Mouse (Mus musculus) heart, postnatal 14 days (tissue): Measurements from ENCODE around the gene Prss16. TPM values are rescaled to one million over a fixed set of nuclear protein-coding genes. Genes with fewer than 3 reads are reported as not detected.

Experiments
- DNase-seq, 2 experiments: peaks; one replicate each; pipeline ENCODE4 v3.0.0; 2021 to 2022
- intact Hi-C: fragments of 180-260 bp; cut with DNase I; formaldehyde crosslinking; loops from one replicate; pipeline ENCODE4 v1.15.1; 2025
- microRNA-seq, 2 experiments: library from miRNA; unstranded; fragments of <30 nt; microRNA quantifications; one replicate each; pipeline ENCODE4 v1.2.0; 2021 to 2022
- total RNA-seq, 2 experiments: library from RNA; stranded (reverse); gene quantifications; 2 replicates each; pipeline ENCODE4 v1.2.3; 2021

The Prss16 gene
- total RNA-seq, 2 experiments from 2014 or later = 11.6 TPM; not detected in 1

- DNase-seq = peak in 1 of 2 experiments; percentile 14
- intact Hi-C loops = no loop called here
These were observed 15.4 kb downstream of the Prss16 start for GRCm38 (mm10) chr13:21993957-21994738.

DNA sequence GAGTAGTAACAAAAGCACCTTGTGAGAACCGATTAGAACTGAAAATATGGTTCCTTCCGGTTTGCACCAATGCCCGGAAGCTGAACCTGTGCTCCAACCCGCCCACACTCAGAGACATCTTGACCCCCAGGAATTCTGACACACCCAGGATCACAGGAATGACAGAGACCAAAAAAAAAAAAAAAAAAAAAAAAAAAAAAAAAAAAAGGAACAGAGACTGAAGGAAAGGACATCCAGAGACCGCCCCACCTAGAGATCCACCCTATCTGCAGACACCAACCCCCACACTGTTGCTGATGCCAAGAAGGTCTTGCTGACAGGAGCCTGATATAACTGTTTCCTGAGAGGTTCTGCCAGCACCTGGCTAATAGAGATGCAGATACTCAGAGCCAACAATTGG lies 17.0 kb downstream of the Prss16 start:
- DNase-seq = no peak
- intact Hi-C loops = no loop called here

- DNase-seq = no peak
- intact Hi-C loops = no loop called here
These were observed 25.1 kb downstream of the Prss16 start for GRCm38 (mm10) chr13:21984486-21984885.

GRCm38 (mm10) chr13:21981803-21982193 lies 27.7 kb downstream of the Prss16 start:
- DNase-seq = no peak
- intact Hi-C loops = no loop called here

GRCm38 (mm10) chr13:21980981-21981802 lies 28.4 kb downstream of the Prss16 start, which contains the start of gene Pom121l2:
TSS of gene Pom121l2 (plus strand) at chr13:21981194.
- intact Hi-C loops = no loop called here
- DNase-seq = peak; percentile 66 to 75

- DNase-seq = peak; percentile 70 to 77
- intact Hi-C loops = loop anchor here (1.0 to 2.0 kb wide), 4 partner anchors 22 to 56 kb away; partner anchors contain the start of gene Zfp184
These were observed 34.6 kb downstream of the Prss16 start for GRCm38 (mm10) chr13:21974726-21975473.

DNA sequence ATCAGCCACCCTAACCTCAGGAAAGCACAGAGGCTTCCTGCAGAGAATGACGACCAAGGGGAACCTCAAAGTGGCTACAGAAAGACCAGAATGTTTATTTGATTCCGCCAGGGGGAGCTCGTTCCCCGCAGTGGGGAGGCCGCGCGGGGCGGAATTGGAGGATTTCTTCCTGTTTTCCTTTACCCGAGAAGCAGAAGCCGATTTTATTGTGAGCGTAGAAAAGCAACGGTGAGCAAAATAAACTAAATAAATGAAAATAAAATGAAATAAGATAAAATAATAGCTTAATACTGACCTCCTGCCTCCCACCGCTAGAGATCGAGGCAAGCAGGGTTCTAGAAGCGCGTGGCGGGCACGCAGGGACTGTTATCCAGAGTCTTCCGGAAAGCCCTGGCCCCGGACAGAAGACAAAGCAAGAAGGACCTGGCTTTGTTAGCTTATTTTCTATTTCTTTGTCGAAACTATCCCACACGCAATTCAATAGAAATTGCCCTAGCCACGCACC lies 35.3 kb downstream of the Prss16 start:
- DNase-seq = peak; percentile 93 to 94
- intact Hi-C loops = loop anchor here (1.0 to 2.0 kb wide), 4 partner anchors 23 to 55 kb away; partner anchors contain the start of gene Zfp184

GRCm38 (mm10) chr13:21971641-21972040 lies 37.9 kb downstream of the Prss16 start:
- intact Hi-C loops = no loop called here
- DNase-seq = no peak

DNA sequence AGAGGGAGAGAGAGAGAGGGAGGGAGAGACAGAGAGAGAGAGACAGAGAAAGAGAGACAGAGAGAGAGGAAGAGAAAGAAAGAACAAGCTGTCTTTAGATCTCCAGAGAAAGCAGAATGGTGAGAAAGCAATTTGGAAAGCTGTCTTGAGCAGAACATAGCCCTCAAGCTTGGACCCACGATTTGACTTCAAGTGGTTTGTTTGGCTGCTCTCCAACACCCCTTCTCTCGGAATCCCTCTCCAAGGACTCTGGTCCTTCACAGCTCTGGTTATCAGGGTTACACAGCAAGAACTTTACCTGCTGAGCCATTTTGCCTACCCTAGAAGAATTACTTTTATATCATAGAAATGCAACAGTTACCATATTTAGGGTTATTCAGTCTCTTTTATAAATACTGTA lies 39.7 kb downstream of the Prss16 start:
- DNase-seq = no peak
- intact Hi-C loops = no loop called here

GRCm38 (mm10) chr13:21969269-21969668 lies 40.3 kb downstream of the Prss16 start:
- intact Hi-C loops = no loop called here
- no peak for DNase-seq

Small RNAs within 50 kb of the gene (microRNA-seq; reads per million reads assigned to microRNA genes)
- 0 reads per million in 2 experiments for gene Gm44390
- gene Gm44486 = 0 reads per million in 2 experiments

Other genes with a start within 250 kb of the Prss16 start
- gene Hist1h1b, start 229.1 kb downstream of the Prss16 start, total RNA-seq = 10 to 100 TPM; 33.7 to 72.0 TPM
- gene Hist1h3i, start 226.4 kb downstream of the Prss16 start, total RNA-seq = 100 to 1,000 TPM in 1 of 2 experiments, 10 to 100 TPM in 1; 74.9 to 156 TPM
- 10 to 100 TPM; 10.5 to 19.2 TPM for gene Hist1h2an, start 222.5 kb downstream of the Prss16 start, total RNA-seq
- 10 to 100 TPM; 19.6 to 53.2 TPM for gene Hist1h2bp, start 222.3 kb downstream of the Prss16 start, total RNA-seq
- 100 to 1,000 TPM in 1 of 2 experiments, 10 to 100 TPM in 1; 53.2 to 110 TPM for gene Hist1h2bq, start 199.5 kb downstream of the Prss16 start, total RNA-seq
- gene Hist1h2ao, start 199.3 kb downstream of the Prss16 start, total RNA-seq = not detected
- gene Hist1h4m, start 198.0 kb downstream of the Prss16 start, total RNA-seq = 100 to 1,000 TPM; 163 to 280 TPM
- 10 to 100 TPM in 1 of 2 experiments, 1 to 10 TPM in 1; 9.1 to 16.3 TPM for gene Hist1h4n, start 177.5 kb downstream of the Prss16 start, total RNA-seq
- gene Hist1h2ap, start 176.2 kb downstream of the Prss16 start, total RNA-seq = 100 to 1,000 TPM in 1 of 2 experiments, 10 to 100 TPM in 1; 85.4 to 183 TPM
- gene Hist1h2br, start 176.0 kb downstream of the Prss16 start, total RNA-seq = 100 to 1,000 TPM in 1 of 2 experiments, 10 to 100 TPM in 1; 52.5 to 108 TPM
- under 1 TPM; 0.62 to 0.90 TPM for gene Zfp184, start 64.6 kb downstream of the Prss16 start, total RNA-seq
- not detected for gene Pom121l2, start 28.5 kb downstream of the Prss16 start, total RNA-seq
- 100 to 1,000 TPM in 1 of 2 experiments, 10 to 100 TPM in 1; 69.3 to 132 TPM for gene Hist1h2ah, start 25.8 kb upstream of the Prss16 start, total RNA-seq
- gene Hist1h2bk, start 26.1 kb upstream of the Prss16 start, total RNA-seq = 100 to 1,000 TPM in 1 of 2 experiments, 10 to 100 TPM in 1; 67.9 to 160 TPM
- gene Hist1h4i, start 31.6 kb upstream of the Prss16 start, total RNA-seq = 10 to 100 TPM; 29.6 to 55.4 TPM
- 100 to 1,000 TPM in 1 of 2 experiments, 10 to 100 TPM in 1; 44.4 to 112 TPM for gene Hist1h2ag, start 33.2 kb upstream of the Prss16 start, total RNA-seq
- 10 to 100 TPM; 36.4 to 83.6 TPM for gene Hist1h2bj, start 33.5 kb upstream of the Prss16 start, total RNA-seq
- gene Vmn1r188, start 74.7 kb upstream of the Prss16 start, total RNA-seq = not detected
- not detected for gene Vmn1r189, start 96.1 kb upstream of the Prss16 start, total RNA-seq
- gene Vmn1r191, start 174.2 kb upstream of the Prss16 start, total RNA-seq = not detected
- gene Vmn1r192, start 181.4 kb upstream of the Prss16 start, total RNA-seq = not detected
- not detected for gene Vmn1r193, start 213.4 kb upstream of the Prss16 start, total RNA-seq
- gene Vmn1r194, start 234.5 kb upstream of the Prss16 start, total RNA-seq = not detected